Mouse (Mus musculus) adipocyte (in vitro differentiated cells): ENCODE results near the gene Olfr1177-ps.
A peak's percentile ranks its signal among the peaks of the same experiment; 100 is the strongest.

Experiments used
- DNase-seq: peaks from one replicate; pipeline ENCODE4 v3.0.0-alpha.2; 2016; ENCODE audit warnings: low spot score

Olfr1177-ps gene

DNA sequence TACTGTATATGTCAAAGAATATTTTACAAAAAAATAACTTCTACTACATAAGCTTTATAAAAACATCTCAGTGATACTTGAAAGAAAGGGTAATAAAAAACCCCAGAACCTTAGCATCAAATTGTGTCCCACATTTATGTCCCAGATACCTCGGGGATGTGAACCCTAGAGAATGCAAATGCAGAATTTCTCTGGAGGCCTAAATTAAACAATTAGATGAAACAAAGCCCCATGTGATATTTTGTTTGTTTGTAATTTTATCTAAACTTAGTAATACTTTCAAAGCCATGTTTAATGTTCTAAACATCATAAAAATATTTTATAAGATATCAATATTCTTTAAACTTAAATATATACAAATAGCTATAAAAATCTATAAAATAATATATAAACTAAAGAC lies at the start of gene Olfr1177-ps:
Gene Olfr1177-ps, minus strand, starts transcription at position 101 of the 400 bp plus-strand sequence.
- no peak for DNase-seq

DNA sequence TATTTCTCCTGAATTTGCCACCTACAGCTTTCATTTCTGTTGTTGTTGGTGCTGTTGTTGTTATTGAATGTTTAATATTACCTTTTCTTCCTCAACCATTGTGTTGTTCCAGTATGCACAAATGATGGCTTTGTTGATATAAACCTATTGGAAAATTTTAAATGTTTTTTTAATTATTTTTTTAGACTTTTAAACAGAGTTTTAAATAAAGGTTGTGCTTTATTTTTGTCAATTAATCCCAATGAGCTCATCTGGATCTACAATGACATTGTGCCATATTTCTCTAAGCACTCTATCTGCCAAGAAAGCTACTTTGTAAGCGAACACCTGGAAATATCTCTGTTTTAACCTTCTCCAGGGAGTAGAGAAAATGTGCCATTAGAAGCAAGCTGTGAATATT lies 40.5 kb upstream of the Olfr1177-ps start, which contains the start of gene Olfr1178:
Gene Olfr1178, plus strand, starts transcription at position 301 of the 400 bp plus-strand sequence.
- DNase-seq, result no peak

DNA sequence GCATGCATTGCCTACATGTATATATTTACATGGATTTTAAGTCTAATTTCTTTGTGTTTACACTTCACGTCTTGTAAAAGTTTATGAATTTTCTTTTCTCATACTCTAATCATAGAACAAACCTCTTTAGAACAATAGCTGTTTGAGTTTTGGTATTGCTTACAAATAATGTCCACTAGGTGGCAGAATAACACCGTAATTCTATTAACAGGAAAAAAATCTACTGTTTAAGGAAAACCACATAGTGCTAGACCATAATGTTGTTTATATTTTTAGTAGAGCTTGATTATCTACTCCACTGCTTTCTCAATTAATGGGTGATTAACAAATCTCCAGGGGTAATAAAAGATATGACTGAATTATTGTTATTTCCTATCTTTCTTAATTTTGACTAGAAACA lies 10.0 kb upstream of the Olfr1177-ps start:
- DNase-seq, result peak; percentile 62

DNA sequence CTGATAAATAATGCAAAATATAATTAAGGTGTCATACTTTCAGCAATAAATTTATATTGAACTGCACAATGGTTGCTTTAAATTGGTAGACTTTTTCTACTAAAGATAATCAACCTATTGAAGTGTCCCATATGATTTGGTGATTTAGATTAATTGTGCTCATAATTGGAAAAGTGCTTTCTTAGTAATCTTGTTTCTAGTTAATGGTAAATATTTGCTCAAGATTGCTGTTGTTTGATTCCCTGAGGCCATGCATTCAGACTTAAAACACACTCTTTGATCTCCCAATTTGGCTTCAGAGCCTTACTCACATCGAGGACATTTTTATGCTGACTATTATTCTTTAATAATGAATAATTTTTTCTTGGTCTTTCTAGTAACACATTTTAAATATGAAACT lies 9.9 kb downstream of the Olfr1177-ps start, which contains the start of gene Olfr1176:
Gene Olfr1176, plus strand, starts transcription at position 301 of the 400 bp plus-strand sequence.
- DNase-seq, result no peak

DNA sequence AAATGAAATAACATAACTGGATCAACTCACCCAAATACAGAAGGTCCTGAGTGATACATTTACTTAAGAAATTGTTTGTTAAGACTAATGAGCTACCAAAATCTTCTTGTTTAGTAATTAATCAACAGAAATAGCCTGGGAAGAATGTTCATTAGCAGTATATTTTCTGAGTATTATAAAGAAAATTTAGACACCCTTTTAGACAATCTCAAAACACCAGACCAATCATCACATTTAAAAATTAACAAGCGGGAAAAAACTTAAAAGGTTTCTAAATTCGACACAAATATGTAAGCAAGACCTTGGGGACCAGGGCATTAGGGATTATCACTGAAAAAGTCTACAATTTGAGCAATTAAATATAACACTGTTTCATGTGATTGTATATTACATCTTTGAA lies 19.2 kb downstream of the Olfr1177-ps start, which contains the start of gene Olfr1175-ps:
Gene Olfr1175-ps, minus strand, starts transcription at position 101 of the 400 bp plus-strand sequence.
- no peak for DNase-seq

DNA sequence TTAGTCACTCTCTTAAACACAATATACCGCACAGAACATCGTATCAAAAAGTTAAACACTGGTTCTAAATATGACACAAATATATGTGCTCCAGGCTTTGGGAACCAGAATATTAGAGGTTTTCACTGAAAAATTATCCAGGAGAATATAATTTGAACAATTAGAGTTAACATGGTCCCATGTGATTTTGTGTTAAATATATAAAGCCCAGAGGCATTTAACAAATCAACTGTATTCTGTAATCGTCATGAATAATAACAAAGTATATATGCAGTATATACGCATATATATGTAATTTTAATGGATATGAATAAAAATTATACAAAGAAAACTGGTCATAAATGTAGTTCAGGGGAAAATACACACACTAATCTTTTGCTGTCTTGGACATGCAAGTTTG lies 31.3 kb downstream of the Olfr1177-ps start, which contains the start of gene Olfr1174-ps:
Gene Olfr1174-ps, minus strand, starts transcription at position 101 of the 400 bp plus-strand sequence.
- no peak for DNase-seq
